Mouse (Mus musculus) embryonic facial prominence, embryonic 14.5 days (tissue): ENCODE data around the gene Epha2. TPM values are rescaled to one million over a fixed set of nuclear protein-coding genes. Genes with fewer than 3 reads are reported as not detected.
A peak's percentile ranks its signal among the peaks of the same experiment; 100 is the strongest.

Experiments used
- ATAC-seq: fragments of 200-750 bp; cut with Nextera tagmentation; 2 replicates; pipeline ENCODE4 v1.8.0; 2017; ENCODE audit warnings: low read depth, moderate number of reproducible peaks, moderate TSS enrichment
- DNase-seq: peaks from one replicate; pipeline ENCODE4 v3.0.0-alpha.2; 2015; ENCODE audit warnings: low spot score
- H3K27ac ChIP-seq: fragments of 300-500 bp; sonication (generic); replicated peaks from 2 replicates; pipeline ENCODE4 v1.5.1; 2014; ENCODE audit warnings: low read depth, mild to moderate bottlenecking, low read length, moderate library complexity
- H3K27me3 ChIP-seq: fragments of 300-500 bp; sonication (generic); replicated peaks from 2 replicates; pipeline ENCODE4 v1.6.1; 2014; ENCODE audit warnings: low read length; ENCODE audit not compliant: control insufficient read depth, insufficient read depth
- H3K36me3 ChIP-seq: fragments of 300-500 bp; sonication (generic); 2 replicates; pipeline ENCODE4 v1.6.1; 2014; ENCODE audit warnings: low read length, mixed read lengths; ENCODE audit not compliant: control insufficient read depth, insufficient read depth
- H3K4me1 ChIP-seq: fragments of 300-500 bp; sonication (generic); 2 replicates; pipeline ENCODE4 v1.6.1; 2014; ENCODE audit warnings: antibody characterized with exemption, low read length; ENCODE audit not compliant: control insufficient read depth, insufficient read depth
- H3K4me2 ChIP-seq: fragments of 300-500 bp; sonication (generic); 2 replicates; pipeline ENCODE4 v1.6.1; 2014; ENCODE audit warnings: low read depth, mild to moderate bottlenecking, low read length, moderate library complexity, mixed read lengths
- H3K4me3 ChIP-seq: fragments of 300-500 bp; sonication (generic); 2 replicates; pipeline ENCODE4 v1.5.1; 2014; ENCODE audit warnings: low read depth, mild to moderate bottlenecking, low read length
- H3K9ac ChIP-seq: fragments of 300-500 bp; sonication (generic); 2 replicates; pipeline ENCODE4 v1.6.1; 2014; ENCODE audit warnings: low read depth, mild to moderate bottlenecking, low read length, moderate library complexity, mixed read lengths
- H3K9me3 ChIP-seq: fragments of 300-500 bp; sonication (generic); 2 replicates; pipeline ENCODE4 v1.6.1; 2016; ENCODE audit warnings: low read length; ENCODE audit not compliant: control insufficient read depth
- WGBS: fragments of 180-500 bp; shearing (Covaris S2); extraction: QIAGEN DNeasy Blood & Tissue Kit; methylation state at CpG from one replicate; pipeline ENCODE4 v1.1.7; 2014; 5-methylcytosine and 5-hydroxymethylcytosine counted together
- polyA plus RNA-seq: library from polyadenylated mRNA; unstranded; fragments of >200 nt; fragmentation: Nextera tagmentation; extraction: Ambion mirVana; gene quantifications from 2 replicates; pipeline ENCODE4 v1.2.1, GENCODE M21; 2014

Gene Epha2
- polyA plus RNA-seq, 1 experiment from 2014 or later, result 4.2 TPM

GRCm38 (mm10) chr4:141274485-141275341, 26.3 kb upstream of the Epha2 start:
- no peaks in the 10 kb centered on the region for H3K27me3 ChIP-seq
- H3K27ac ChIP-seq, result no peak overlapping the region
- ATAC-seq (0 out of 2 replicates have a peak, but pooled peaks have one; percentile 15), DNase-seq (peak; percentile 43)
- no peak overlapping the region for H3K9ac ChIP-seq
- H3K4me3 ChIP-seq, result no peak overlapping the region
- peak overlapping the region; percentile 8; the same call in 1 of the 2 replicates for H3K4me2 ChIP-seq
- no peaks in the 10 kb centered on the region for H3K36me3 ChIP-seq
- H3K4me1 ChIP-seq, result no peaks in the 10 kb centered on the region
- 32% methylated on average over 23 of the region's 23 CpGs for WGBS
- no peaks in the 10 kb centered on the region for H3K9me3 ChIP-seq

GRCm38 (mm10) chr4:141277157-141277556, 23.9 kb upstream of the Epha2 start:
- no peaks in the 10 kb centered on the region for H3K36me3 ChIP-seq
- 86% methylated on average over 8 of the region's 8 CpGs for WGBS
- H3K4me3 ChIP-seq, result no peak overlapping the region
- H3K4me1 ChIP-seq, result no peaks in the 10 kb centered on the region; the same call in 1 of the 2 replicates
- H3K27me3 ChIP-seq, result no peaks in the 10 kb centered on the region
- H3K4me2 ChIP-seq, result no peak overlapping the region
- no peak for DNase-seq
- H3K9me3 ChIP-seq, result no peaks in the 10 kb centered on the region
- no peak overlapping the region for H3K9ac ChIP-seq
- no peak overlapping the region for H3K27ac ChIP-seq
- ATAC-seq, result no peak

- WGBS, result 43% methylated on average over 7 of the region's 7 CpGs
- ATAC-seq (peak; percentile 28), DNase-seq (no peak)
- Histone ChIP-seq H3K4me1 (no peaks in the 10 kb centered on the region; the same call in 1 of the 2 replicates), H3K4me3 (no peak overlapping the region), H3K27me3 (no peaks in the 10 kb centered on the region), H3K9me3 (no peaks in the 10 kb centered on the region), H3K36me3 (no peaks in the 10 kb centered on the region), H3K9ac (no peak overlapping the region), H3K27ac (peak overlapping the region; percentile 46; the same call in 1 of the 2 replicates), H3K4me2 (no peak overlapping the region)
Observed at GRCm38 (mm10) chr4:141278154-141278553, 22.9 kb upstream of the Epha2 start.

GRCm38 (mm10) chr4:141279327-141279726, 21.7 kb upstream of the Epha2 start:
- no peak overlapping the region for H3K4me3 ChIP-seq
- ATAC-seq, result no peak
- H3K27me3 ChIP-seq, result no peaks in the 10 kb centered on the region
- no peak overlapping the region for H3K27ac ChIP-seq
- DNase-seq, result no peak
- H3K36me3 ChIP-seq, result no peaks in the 10 kb centered on the region
- WGBS, result 68% methylated on average over 15 of the region's 15 CpGs
- H3K4me2 ChIP-seq, result no peak overlapping the region
- no peaks in the 10 kb centered on the region for H3K9me3 ChIP-seq
- H3K4me1 ChIP-seq, result no peaks in the 10 kb centered on the region; the same call in 1 of the 2 replicates
- H3K9ac ChIP-seq, result no peak overlapping the region

GRCm38 (mm10) chr4:141279783-141280182, 21.3 kb upstream of the Epha2 start:
- H3K9ac ChIP-seq, result no peak overlapping the region
- H3K27ac ChIP-seq, result no peak overlapping the region
- ATAC-seq (no peak), DNase-seq (no peak)
- no peak overlapping the region for H3K4me2 ChIP-seq
- WGBS, result 94% methylated on average over 6 of the region's 6 CpGs
- H3K9me3 ChIP-seq, result no peaks in the 10 kb centered on the region
- no peaks in the 10 kb centered on the region for H3K36me3 ChIP-seq
- H3K4me1 ChIP-seq, result no peaks in the 10 kb centered on the region; the same call in 1 of the 2 replicates
- no peak overlapping the region for H3K4me3 ChIP-seq
- no peaks in the 10 kb centered on the region for H3K27me3 ChIP-seq

GRCm38 (mm10) chr4:141280471-141280870, 20.6 kb upstream of the Epha2 start:
- DNase-seq (no peak), ATAC-seq (no peak)
- Histone ChIP-seq H3K9me3 (no peaks in the 10 kb centered on the region), H3K27me3 (0 out of 2 replicates have a peak, but pooled peaks cover 5% of the 10 kb centered on the region), H3K4me3 (no peak overlapping the region), H3K9ac (no peak overlapping the region), H3K4me1 (no peaks in the 10 kb centered on the region; the same call in 1 of the 2 replicates), H3K4me2 (no peak overlapping the region), H3K27ac (no peak overlapping the region), H3K36me3 (no peaks in the 10 kb centered on the region)
- 100% methylated on average over 1 of the region's 1 CpGs for WGBS

GRCm38 (mm10) chr4:141281153-141281552, 19.9 kb upstream of the Epha2 start:
- Histone ChIP-seq H3K4me3 (no peak overlapping the region), H3K27me3 (0 out of 2 replicates have a peak, but pooled peaks cover 6% of the 10 kb centered on the region), H3K27ac (no peak overlapping the region), H3K9ac (no peak overlapping the region), H3K9me3 (no peaks in the 10 kb centered on the region), H3K4me2 (no peak overlapping the region), H3K36me3 (no peaks in the 10 kb centered on the region), H3K4me1 (no peaks in the 10 kb centered on the region; the same call in 1 of the 2 replicates)
- DNase-seq (no peak), ATAC-seq (no peak)
- 26% methylated on average over 6 of the region's 6 CpGs for WGBS

GRCm38 (mm10) chr4:141281578-141281977, 19.5 kb upstream of the Epha2 start:
- no peak for DNase-seq
- no peak overlapping the region for H3K27ac ChIP-seq
- H3K4me1 ChIP-seq, result peaks cover 1% of the 10 kb centered on the region
- no peak overlapping the region for H3K4me3 ChIP-seq
- ATAC-seq, result no peak
- peaks cover 6% of the 10 kb centered on the region; the same call in 1 of the 2 replicates for H3K27me3 ChIP-seq
- no peaks in the 10 kb centered on the region for H3K9me3 ChIP-seq
- no peak overlapping the region for H3K4me2 ChIP-seq
- no peak overlapping the region for H3K9ac ChIP-seq
- no CpG with 5 or more reads among the region's 1 CpGs for WGBS
- no peaks in the 10 kb centered on the region for H3K36me3 ChIP-seq
